Mouse (Mus musculus): ENCODE results near the gene Nap1l4. TPM values are rescaled to one million over a fixed set of nuclear protein-coding genes. Genes with fewer than 3 reads are reported as not detected.

Gene Nap1l4
- 66.4 and 82.6 TPM in 2 replicates for polyA plus RNA-seq (2012)

GRCm38 (mm10) chr7:143548976-143549457 is at the start of gene Nap1l4:
TSS of gene Nap1l4 (minus strand) at chr7:143549106.
- no peak for TF ChIP-seq GATA1 (IDR thresholded peaks at IDR 0.05; ENCODE audit: low read length)

GRCm38 (mm10) chr7:143594865-143595264 is 46.0 kb upstream of the Nap1l4 start:
- TF ChIP-seq GATA1 (IDR thresholded peaks at IDR 0.05; ENCODE audit: low read length) = no peak

- TF ChIP-seq GATA1 (IDR thresholded peaks at IDR 0.05; ENCODE audit: low read length) = no peak
These were observed 43.3 kb upstream of the Nap1l4 start for GRCm38 (mm10) chr7:143592255-143592654.

- TF ChIP-seq GATA1 (IDR thresholded peaks at IDR 0.05; ENCODE audit: low read length) = no peak
These were observed 39.1 kb upstream of the Nap1l4 start for GRCm38 (mm10) chr7:143588006-143588405.

GRCm38 (mm10) chr7:143587586-143587985 is 38.7 kb upstream of the Nap1l4 start:
- TF ChIP-seq GATA1 (IDR thresholded peaks at IDR 0.05; ENCODE audit: low read length) = no peak

GRCm38 (mm10) chr7:143583956-143584355 is 35.0 kb upstream of the Nap1l4 start:
- TF ChIP-seq GATA1 (IDR thresholded peaks at IDR 0.05; ENCODE audit: low read length) = no peak

GRCm38 (mm10) chr7:143583025-143583424 is 34.1 kb upstream of the Nap1l4 start:
- no peak for TF ChIP-seq GATA1 (IDR thresholded peaks at IDR 0.05; ENCODE audit: low read length)

GRCm38 (mm10) chr7:143575751-143576150 is 26.8 kb upstream of the Nap1l4 start:
- TF ChIP-seq GATA1 (IDR thresholded peaks at IDR 0.05; ENCODE audit: low read length) = no peak

- peak; percentile 93 for TF ChIP-seq GATA1 (IDR thresholded peaks at IDR 0.05; ENCODE audit: low read length)
These were observed 16.7 kb upstream of the Nap1l4 start for GRCm38 (mm10) chr7:143565648-143566039.

GRCm38 (mm10) chr7:143565015-143565647 is 16.2 kb upstream of the Nap1l4 start:
- TF ChIP-seq GATA1 (IDR thresholded peaks at IDR 0.05; ENCODE audit: low read length) = no peak

- TF ChIP-seq GATA1 (IDR thresholded peaks at IDR 0.05; ENCODE audit: low read length) = no peak
These were observed 14.9 kb upstream of the Nap1l4 start for GRCm38 (mm10) chr7:143563787-143564186.

GRCm38 (mm10) chr7:143557616-143558015 is 8.7 kb upstream of the Nap1l4 start:
- TF ChIP-seq GATA1 (IDR thresholded peaks at IDR 0.05; ENCODE audit: low read length) = no peak

GRCm38 (mm10) chr7:143556964-143557610 is 8.2 kb upstream of the Nap1l4 start:
- no peak for TF ChIP-seq GATA1 (IDR thresholded peaks at IDR 0.05; ENCODE audit: low read length)

- no peak for TF ChIP-seq GATA1 (IDR thresholded peaks at IDR 0.05; ENCODE audit: low read length)
These were observed 798 bp upstream of the Nap1l4 start for GRCm38 (mm10) chr7:143549588-143550220.

- TF ChIP-seq GATA1 (IDR thresholded peaks at IDR 0.05; ENCODE audit: low read length) = no peak
These were observed 510 bp downstream of the Nap1l4 start for GRCm38 (mm10) chr7:143548231-143548961.

- no peak for TF ChIP-seq GATA1 (IDR thresholded peaks at IDR 0.05; ENCODE audit: low read length)
These were observed 2.4 kb downstream of the Nap1l4 start for GRCm38 (mm10) chr7:143546554-143546953.

Measured in G1E-ER4 (cell line).